Mouse (Mus musculus): ENCODE measurements around the gene Cmtm5.

The Cmtm5 gene

DNA sequence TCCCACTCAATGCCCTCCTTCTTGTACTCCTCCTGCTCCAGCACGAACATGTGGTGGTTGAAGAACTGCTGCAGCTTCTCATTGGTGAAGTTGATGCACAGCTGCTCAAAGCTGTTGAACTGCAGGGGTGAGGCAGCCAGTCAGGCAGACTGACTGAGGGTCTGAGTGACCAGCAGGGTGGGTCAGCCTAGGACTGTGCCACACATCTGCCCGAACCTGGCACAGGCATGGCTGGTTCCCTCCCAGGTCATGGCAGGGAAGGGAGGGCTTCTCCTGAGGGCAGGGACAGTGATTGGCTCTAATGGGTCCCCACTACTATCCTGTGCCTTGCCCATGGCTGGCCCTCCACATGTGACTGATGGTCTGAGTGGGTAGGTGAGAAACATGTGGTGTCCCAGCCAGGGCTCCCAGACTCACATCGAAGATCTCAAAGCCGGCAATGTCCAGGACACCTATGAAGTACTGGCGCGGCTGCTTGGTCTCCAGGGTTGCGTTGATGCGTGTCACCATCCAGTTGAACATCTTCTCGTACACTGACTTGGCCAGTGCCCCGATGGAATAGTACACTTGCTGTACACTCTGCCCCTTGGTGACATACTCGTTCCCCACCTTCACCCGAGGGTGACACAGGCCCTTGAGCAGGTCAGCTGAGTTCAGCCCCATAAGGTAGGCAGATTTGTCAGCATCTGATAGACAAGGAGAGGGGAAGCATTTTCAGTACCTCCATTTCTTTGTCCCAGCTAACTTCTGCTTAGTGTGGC lies 24.0 kb downstream of the Cmtm5 start:
- peak; percentile 94 for DNase-seq

DNA sequence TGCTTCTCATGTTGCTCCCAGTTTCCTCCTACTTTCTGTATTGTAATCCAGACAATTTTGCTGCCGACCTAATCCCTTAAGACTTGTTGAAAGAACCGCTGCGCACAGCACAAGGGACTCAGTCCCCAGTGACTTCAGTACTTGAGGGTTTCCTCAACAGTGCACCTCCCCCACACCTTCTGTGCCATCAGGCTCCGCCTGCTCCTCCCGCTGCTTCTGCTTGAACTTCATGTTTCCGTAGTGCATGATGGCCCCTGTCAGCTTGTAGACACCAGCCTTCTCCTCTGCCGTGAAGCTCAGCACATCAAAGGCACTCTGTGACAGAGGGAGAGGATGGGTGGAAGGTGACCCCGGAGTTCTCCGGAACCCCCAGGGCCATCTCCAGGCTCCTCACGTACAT lies 24.7 kb downstream of the Cmtm5 start:
- no peak for DNase-seq

GRCm38 (mm10) chr14:54961487-54961886 lies 25.4 kb downstream of the Cmtm5 start:
- no peak for DNase-seq

GRCm38 (mm10) chr14:54962714-54963113 lies 26.7 kb downstream of the Cmtm5 start:
- DNase-seq = no peak

- DNase-seq = no peak
Measured at GRCm38 (mm10) chr14:54963727-54964126, 27.7 kb downstream of the Cmtm5 start.

DNA sequence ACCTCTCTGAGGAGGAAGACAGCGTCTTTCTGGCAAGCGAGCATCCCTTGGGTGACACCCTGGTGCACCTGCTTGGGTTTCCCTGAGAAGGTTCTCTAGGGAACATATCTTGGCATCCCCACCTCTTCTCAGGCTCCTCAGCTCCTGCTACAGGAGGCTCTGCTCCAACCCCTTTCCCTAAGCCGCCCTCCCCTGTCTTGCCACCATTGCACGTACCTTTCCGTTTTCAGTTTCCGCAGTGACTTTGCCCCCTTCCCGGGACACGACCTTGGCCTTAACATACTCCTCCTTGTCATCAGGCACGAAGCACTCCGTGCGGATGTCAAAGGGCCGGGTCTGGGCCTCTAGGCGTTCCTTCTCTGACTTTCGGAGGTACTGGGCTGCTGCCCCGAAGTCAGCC lies 29.0 kb downstream of the Cmtm5 start:
- no peak for DNase-seq

GRCm38 (mm10) chr14:54965631-54966030 lies 29.6 kb downstream of the Cmtm5 start:
- DNase-seq = no peak

- DNase-seq = peak; percentile 98
Measured at GRCm38 (mm10) chr14:54966320-54966977, 30.4 kb downstream of the Cmtm5 start, which contains the start of gene Myh6. Myh6 (minus strand) TSS chr14:54966927.

- DNase-seq = peak; percentile 98
Measured at GRCm38 (mm10) chr14:54967874-54968273, 31.8 kb downstream of the Cmtm5 start.

GRCm38 (mm10) chr14:54968344-54968743 lies 32.3 kb downstream of the Cmtm5 start:
- DNase-seq = peak; percentile 98

- peak; percentile 93 for DNase-seq
Measured at GRCm38 (mm10) chr14:54972786-54973185, 36.7 kb downstream of the Cmtm5 start.

- DNase-seq = no peak
Measured at GRCm38 (mm10) chr14:54974068-54974791, 38.2 kb downstream of the Cmtm5 start.

DNA sequence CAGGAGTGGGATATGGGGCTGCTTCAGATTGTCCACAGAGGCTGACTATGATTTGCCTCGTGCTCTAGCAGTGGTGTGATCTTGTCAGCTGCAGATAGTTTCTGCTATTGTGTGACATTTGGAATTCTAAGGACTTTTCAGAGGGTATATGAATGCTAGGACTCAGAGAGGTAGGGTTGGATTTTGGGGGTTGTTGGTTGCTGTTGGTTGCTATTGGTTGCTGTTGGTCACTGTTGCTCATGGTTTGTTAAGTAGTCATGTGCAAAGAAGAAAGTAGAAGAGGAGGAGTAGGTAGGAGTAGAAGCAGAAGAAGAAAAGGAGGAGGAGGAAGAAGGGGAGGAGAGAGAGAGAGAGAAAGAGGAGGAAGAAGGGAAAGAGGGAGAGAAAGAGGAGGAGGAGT lies 40.6 kb downstream of the Cmtm5 start, which contains the start of gene Gm17428:
Gene Gm17428 (plus strand): TSS at position 301 of the 400 bp plus-strand sequence.
- no peak for DNase-seq

GRCm38 (mm10) chr14:54978664-54979063 lies 42.6 kb downstream of the Cmtm5 start:
- peak; percentile 88 for DNase-seq

DNA sequence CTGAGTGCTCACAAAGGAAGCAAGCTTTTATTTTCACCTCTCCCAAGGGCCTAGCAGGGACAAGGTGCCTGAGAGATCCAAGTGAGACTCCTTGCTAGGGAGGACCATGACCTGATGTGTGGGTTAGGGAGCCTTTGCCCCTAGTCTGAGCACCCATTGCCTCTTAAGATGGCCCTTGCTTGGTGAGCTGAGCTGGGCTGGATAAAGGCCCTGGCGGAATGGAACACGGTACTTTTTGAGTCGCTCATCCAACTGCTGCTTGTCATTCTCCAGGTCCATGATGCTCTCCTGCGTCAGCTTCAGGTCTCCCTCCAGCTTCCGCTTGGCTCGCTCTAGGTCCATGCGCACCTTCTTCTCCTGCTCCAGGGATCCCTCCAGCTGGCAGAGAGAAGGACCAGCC lies 45.9 kb downstream of the Cmtm5 start:
- no peak for DNase-seq

- DNase-seq = peak; percentile 92
Measured at GRCm38 (mm10) chr14:54988350-54988874, 52.4 kb downstream of the Cmtm5 start.

Data from heart, adult 11 months (tissue).